Mouse (Mus musculus) hindbrain, embryonic 10.5 days (tissue): ENCODE results near the gene Kitl. TPM values are rescaled to one million over a fixed set of nuclear protein-coding genes. Genes with fewer than 3 reads are reported as not detected.

ENCODE experiments used
- DNase-seq: peaks from one replicate; pipeline ENCODE4 v3.0.0-alpha.2; 2017; ENCODE audit warnings: low spot score
- H3K27ac ChIP-seq: fragments of 300-500 bp; sonication (generic); 2 replicates; pipeline ENCODE4 v1.5.1; 2016; ENCODE audit warnings: mild to moderate bottlenecking, moderate library complexity
- H3K27me3 ChIP-seq: fragments of 300-500 bp; sonication (generic); 2 replicates; pipeline ENCODE4 v1.6.1; 2016; ENCODE audit warnings: mild to moderate bottlenecking; ENCODE audit not compliant: poor library complexity, insufficient read depth, severe bottlenecking
- H3K36me3 ChIP-seq: fragments of 300-500 bp; sonication (generic); 2 replicates; pipeline ENCODE4 v1.6.1; 2016; ENCODE audit warnings: mild to moderate bottlenecking, moderate library complexity
- H3K4me1 ChIP-seq: fragments of 300-500 bp; sonication (generic); replicated peaks from 2 replicates; pipeline ENCODE4 v1.6.1; 2016; ENCODE audit warnings: mild to moderate bottlenecking
- H3K4me3 ChIP-seq: fragments of 300-500 bp; sonication (generic); 2 replicates; pipeline ENCODE4 v1.5.1; 2016; ENCODE audit warnings: mild to moderate bottlenecking, moderate library complexity
- H3K9me3 ChIP-seq: fragments of 300-500 bp; sonication (generic); 2 replicates; pipeline ENCODE4 v1.6.1; 2016; ENCODE audit warnings: mild to moderate bottlenecking, moderate library complexity
- WGBS: fragments of 180-500 bp; shearing (Covaris S2); methylation state at CpG from one replicate; pipeline ENCODE4 v1.1.7; 2016; 5-methylcytosine and 5-hydroxymethylcytosine counted together
- polyA plus RNA-seq: library from polyadenylated mRNA; unstranded; fragments of >200 nt; fragmentation: Nextera tagmentation; extraction: Ambion mirVana; gene quantifications from 2 replicates; pipeline ENCODE4 v1.2.1, GENCODE M21; 2016

Gene Kitl
- polyA plus RNA-seq, 1 experiment from 2014 or later, result 12.1 TPM

DNA sequence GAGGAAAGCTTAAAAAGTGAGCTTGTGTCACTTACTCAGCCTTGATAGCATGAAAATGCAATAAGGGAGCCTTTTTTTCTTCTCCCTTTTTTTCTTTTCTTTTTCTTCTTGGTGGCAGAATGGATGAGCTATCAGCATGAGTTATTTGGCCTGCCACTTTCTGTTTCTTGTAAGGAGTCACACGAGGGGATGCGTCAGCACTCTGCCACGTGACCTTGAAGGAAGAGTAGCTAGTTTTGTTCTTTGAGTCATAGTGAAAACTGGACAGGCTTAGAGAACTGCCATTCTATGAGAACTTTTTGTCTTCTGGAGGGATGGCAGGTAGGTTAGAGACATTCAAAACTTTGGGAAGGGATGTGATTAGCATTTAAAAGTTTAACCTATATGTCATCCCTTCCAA lies 17.1 kb downstream of the Kitl start:
- Histone ChIP-seq H3K27me3 (peaks cover 5% of the 10 kb centered on the region; the same call in 1 of the 2 replicates), H3K4me3 (no peak overlapping the region), H3K9me3 (no peaks in the 10 kb centered on the region), H3K27ac (no peak overlapping the region), H3K36me3 (no peaks in the 10 kb centered on the region), H3K4me1 (peaks cover 14% of the 10 kb centered on the region; the same call in 1 of the 2 replicates)
- no peak for DNase-seq
- 79% methylated on average over 3 of the region's 3 CpGs for WGBS

DNA sequence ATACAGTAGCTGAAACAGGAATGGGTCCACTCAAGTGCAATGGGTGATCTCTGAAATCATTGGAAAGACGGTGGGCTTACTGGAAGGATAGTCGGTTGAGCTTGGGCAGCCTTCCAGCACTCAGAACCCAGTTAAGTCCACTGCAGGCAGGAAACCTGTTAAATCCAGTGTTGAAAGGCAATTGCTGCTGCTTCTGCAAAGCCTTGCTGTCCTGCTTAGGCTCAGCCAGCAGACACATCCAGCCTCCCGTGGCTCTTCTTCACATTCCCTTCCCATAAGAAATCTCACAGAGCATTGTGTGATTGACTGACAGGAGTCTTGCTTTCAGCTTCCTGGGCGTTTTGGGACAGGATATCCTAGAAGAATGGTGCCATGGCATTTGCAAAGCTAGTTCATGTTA lies 20.6 kb downstream of the Kitl start:
- DNase-seq, result no peak
- H3K9me3 ChIP-seq, result no peaks in the 10 kb centered on the region
- H3K4me3 ChIP-seq, result no peak overlapping the region
- 54% methylated on average over 4 of the region's 4 CpGs for WGBS
- no peak overlapping the region for H3K27ac ChIP-seq
- H3K27me3 ChIP-seq, result peaks cover 5% of the 10 kb centered on the region; the same call in 1 of the 2 replicates
- H3K36me3 ChIP-seq, result no peaks in the 10 kb centered on the region
- H3K4me1 ChIP-seq, result peaks cover 26% of the 10 kb centered on the region; the same call in 1 of the 2 replicates

DNA sequence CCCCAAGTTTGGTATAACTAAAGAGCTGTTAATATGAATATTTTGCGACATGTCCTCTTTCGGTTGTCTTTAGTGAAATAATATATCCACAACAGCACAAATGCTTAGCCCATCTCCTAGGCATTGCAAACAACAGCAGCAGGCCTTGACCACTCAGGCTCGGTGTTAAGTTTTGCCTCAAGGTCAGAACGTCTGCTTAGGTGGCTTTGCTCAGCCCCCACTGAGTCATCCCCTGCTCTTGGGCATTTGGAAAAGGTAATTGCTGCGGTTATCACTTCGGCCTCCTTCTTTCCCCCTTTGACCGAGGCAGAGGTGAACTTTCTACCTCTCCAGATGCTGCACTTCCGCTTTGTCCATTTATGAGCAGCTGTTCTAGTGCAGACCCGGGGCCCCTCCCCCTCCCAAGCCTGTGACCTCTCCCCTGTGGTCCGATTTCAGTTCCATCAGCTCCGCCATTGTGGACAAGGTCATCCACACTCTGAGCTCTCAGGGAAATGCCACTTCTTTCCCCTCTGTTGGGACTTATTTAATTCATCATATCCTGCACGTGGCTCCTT lies 23.0 kb downstream of the Kitl start:
- H3K4me3 ChIP-seq, result no peak overlapping the region
- WGBS, result 60% methylated on average over 12 of the region's 12 CpGs
- no peak overlapping the region for H3K27ac ChIP-seq
- H3K27me3 ChIP-seq, result no peaks in the 10 kb centered on the region
- H3K36me3 ChIP-seq, result no peaks in the 10 kb centered on the region
- peaks cover 18% of the 10 kb centered on the region; the same call in 1 of the 2 replicates for H3K4me1 ChIP-seq
- DNase-seq, result no peak
- no peaks in the 10 kb centered on the region for H3K9me3 ChIP-seq

DNA sequence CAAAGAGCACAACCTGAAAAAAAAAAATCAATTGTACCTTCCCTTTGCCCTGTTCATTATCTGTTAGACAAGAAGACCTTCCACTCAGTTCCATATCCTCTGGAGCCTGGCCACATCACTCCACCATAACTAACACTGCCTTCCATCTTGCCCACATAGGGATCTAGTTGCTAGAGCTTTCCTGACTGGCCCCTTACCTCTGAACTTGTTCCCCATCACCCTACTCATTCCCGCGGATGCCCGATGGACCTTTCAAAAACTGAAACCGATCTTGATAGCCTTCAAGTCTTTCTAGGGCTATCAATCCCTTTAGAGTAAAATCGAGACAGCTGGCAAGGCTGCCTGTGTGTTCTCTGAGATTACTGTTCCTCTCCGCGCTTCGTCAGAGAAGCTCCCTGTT lies 23.6 kb downstream of the Kitl start:
- DNase-seq, result no peak
- no peaks in the 10 kb centered on the region for H3K27me3 ChIP-seq
- H3K4me1 ChIP-seq, result peaks cover 18% of the 10 kb centered on the region; the same call in 1 of the 2 replicates
- H3K4me3 ChIP-seq, result no peak overlapping the region
- 92% methylated on average over 8 of the region's 8 CpGs for WGBS
- H3K9me3 ChIP-seq, result no peaks in the 10 kb centered on the region
- no peak overlapping the region for H3K27ac ChIP-seq
- no peaks in the 10 kb centered on the region for H3K36me3 ChIP-seq

DNA sequence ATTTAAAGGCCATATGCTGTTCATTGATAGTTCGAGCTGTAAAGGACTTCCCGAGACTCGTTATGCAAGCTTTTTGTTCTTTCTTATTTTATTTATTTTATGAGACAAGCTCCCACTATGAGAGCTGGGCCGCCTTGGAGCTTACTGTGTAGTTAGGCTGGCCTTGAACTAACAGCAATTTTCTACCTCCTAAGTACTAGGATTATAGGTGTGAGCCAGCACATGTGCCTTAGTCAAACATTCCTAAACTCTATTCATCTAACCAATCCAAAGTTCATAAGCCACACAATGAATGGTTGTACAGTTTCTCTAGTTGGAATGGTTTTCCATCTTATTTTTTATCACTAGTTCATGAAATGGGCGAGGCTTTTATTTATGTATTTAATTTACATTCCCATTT lies 28.3 kb downstream of the Kitl start:
- Histone ChIP-seq H3K27ac (no peak overlapping the region), H3K27me3 (no peaks in the 10 kb centered on the region), H3K4me3 (no peak overlapping the region), H3K9me3 (no peaks in the 10 kb centered on the region), H3K4me1 (peaks cover 6% of the 10 kb centered on the region; the same call in 1 of the 2 replicates), H3K36me3 (no peaks in the 10 kb centered on the region)
- WGBS, result 90% methylated on average over 5 of the region's 5 CpGs
- DNase-seq, result no peak

DNA sequence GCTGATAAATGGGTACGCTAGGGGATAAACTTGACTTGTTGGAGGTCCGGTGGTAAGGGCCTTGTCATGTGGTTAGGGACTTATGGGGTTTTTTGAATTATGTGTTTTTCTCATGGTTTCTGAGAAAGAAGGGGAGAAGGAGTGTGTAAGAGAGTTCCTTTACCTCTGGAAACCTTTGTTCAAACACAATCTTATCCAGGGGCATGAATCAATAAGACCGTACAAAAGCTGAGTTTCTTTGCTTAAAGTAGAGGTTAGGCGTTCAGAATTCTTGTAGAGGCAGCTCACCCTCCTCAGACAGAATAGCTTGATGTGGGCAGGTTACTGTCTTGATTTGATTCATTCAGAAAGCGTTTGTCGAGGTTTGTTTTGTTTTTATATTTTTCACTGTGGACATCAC lies 28.7 kb downstream of the Kitl start:
- WGBS, result 94% methylated on average over 6 of the region's 6 CpGs
- Histone ChIP-seq H3K27ac (no peak overlapping the region), H3K36me3 (no peaks in the 10 kb centered on the region), H3K4me3 (no peak overlapping the region), H3K27me3 (no peaks in the 10 kb centered on the region), H3K4me1 (0 out of 2 replicates have a peak, but pooled peaks cover 2% of the 10 kb centered on the region), H3K9me3 (no peaks in the 10 kb centered on the region)
- no peak for DNase-seq

DNA sequence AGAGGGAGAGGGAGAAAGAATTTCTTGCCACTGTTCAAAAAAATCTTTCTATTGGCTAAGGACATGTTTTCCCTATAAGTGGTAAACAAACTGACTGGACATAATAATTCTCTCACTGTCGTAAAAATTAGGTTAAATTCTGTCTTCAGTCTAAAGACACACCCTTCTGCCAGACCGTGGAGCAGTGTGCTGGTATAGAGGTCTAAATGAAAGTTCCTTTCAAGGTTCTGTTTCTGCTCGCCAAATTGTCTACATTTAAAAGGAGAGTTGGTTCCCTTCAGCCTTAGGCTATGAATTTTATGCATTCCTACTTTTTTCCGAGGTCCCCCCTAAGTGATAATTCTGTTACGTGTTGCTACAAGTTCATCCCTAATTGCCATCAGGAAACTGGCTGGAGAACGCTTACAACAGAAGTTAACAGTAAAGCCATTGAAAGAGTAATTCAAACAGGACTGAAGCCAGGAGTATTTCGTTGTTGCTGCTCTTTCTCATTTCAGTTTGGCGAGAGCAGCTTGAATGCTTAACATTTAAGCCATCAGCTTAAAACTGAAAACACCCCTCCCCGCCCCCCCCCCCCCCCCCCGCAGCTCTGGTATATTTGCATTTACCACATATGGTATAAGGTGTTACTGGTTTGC lies 35.8 kb downstream of the Kitl start:
- Histone ChIP-seq H3K4me3 (no peak overlapping the region), H3K9me3 (no peaks in the 10 kb centered on the region), H3K27ac (no peak overlapping the region), H3K36me3 (no peaks in the 10 kb centered on the region), H3K27me3 (no peaks in the 10 kb centered on the region), H3K4me1 (no peaks in the 10 kb centered on the region)
- 50% methylated on average over 10 of the region's 10 CpGs for WGBS
- no peak for DNase-seq

DNA sequence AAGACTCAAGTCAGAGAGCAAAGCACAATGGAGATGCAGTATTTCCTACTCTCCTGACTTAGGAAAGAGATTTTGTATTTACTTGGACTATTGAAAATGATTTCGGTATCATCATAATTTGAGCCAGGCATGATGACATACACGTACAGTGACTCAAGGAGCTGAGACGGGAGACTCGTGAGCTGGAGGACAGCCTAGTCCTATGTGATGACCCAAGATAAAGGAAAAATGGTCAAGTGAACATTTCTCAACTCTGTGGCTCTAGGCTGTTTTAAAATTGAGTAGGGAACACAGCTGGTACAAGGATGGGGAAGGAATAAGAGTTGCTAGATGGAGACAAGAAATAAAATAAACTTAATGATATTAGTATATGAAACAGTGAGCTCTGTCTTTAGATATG lies 37.0 kb downstream of the Kitl start:
- Histone ChIP-seq H3K9me3 (no peaks in the 10 kb centered on the region), H3K27me3 (no peaks in the 10 kb centered on the region), H3K27ac (no peak overlapping the region), H3K4me1 (no peaks in the 10 kb centered on the region), H3K36me3 (no peaks in the 10 kb centered on the region), H3K4me3 (no peak overlapping the region)
- DNase-seq, result no peak
- 92% methylated on average over 4 of the region's 4 CpGs for WGBS

DNA sequence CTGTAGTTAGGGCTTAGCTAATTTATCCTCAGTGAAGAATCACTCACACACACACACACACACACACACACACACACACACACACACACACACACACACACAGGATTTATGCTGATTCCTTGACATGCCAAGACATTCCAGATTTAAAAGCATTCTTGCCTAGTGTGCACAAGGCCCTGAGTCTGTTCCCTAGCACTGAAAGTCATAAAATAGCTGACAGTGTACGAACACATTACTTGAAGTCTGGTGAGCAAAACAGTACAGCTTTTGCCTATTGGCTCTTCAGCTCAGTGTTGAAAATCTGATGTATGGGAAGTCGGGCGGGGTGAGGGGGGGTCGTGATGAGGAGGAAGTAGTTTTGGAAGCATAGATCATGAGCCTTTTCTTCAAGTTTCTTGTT lies 37.5 kb downstream of the Kitl start:
- DNase-seq, result no peak
- H3K4me1 ChIP-seq, result no peaks in the 10 kb centered on the region
- 90% methylated on average over 4 of the region's 4 CpGs for WGBS
- H3K36me3 ChIP-seq, result no peaks in the 10 kb centered on the region
- no peaks in the 10 kb centered on the region for H3K9me3 ChIP-seq
- H3K27me3 ChIP-seq, result no peaks in the 10 kb centered on the region
- no peak overlapping the region for H3K27ac ChIP-seq
- no peak overlapping the region for H3K4me3 ChIP-seq

DNA sequence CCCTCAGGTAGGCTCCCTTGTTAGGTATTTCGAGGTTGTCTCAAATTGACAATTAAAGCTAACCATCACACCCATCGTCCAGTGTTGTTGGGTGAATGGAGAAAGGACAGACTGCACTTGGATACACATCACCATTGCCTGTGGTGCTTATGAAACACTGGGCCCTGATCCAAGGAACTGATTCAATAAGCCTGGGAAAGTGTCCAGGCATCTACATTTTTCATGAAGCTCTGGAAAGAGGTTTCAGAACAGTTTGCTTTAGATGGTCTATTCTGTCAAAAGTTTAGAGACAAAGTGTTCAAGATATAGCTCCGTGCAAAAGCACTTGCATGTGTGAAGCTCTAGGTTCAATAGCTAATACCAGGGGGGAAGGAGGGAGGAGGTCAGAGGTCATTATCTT lies 38.6 kb downstream of the Kitl start:
- H3K4me1 ChIP-seq, result no peaks in the 10 kb centered on the region
- no peaks in the 10 kb centered on the region for H3K9me3 ChIP-seq
- DNase-seq, result no peak
- H3K27ac ChIP-seq, result no peak overlapping the region
- H3K27me3 ChIP-seq, result no peaks in the 10 kb centered on the region
- no peak overlapping the region for H3K4me3 ChIP-seq
- no peaks in the 10 kb centered on the region for H3K36me3 ChIP-seq
- 90% methylated on average over 3 of the region's 3 CpGs for WGBS

DNA sequence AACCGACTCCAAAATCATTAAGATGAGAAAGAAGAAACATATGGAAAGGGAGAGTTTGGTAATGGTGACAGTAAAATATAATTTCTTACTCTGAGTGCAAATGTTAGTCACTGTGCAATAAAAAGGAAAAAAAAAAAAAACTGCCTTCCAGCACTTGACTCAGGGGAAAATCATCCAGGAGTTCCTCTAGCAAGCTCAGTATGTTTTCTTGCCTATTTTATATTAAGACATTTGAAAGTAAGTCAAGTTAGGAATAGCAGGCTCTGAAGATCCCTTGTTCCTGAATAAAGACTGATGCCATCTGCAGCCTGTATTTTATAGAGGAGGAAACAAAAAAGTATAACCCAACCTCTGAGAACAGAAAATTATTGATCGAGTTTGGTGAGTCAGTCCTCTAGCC lies 39.7 kb downstream of the Kitl start:
- no peaks in the 10 kb centered on the region for H3K4me1 ChIP-seq
- H3K36me3 ChIP-seq, result no peaks in the 10 kb centered on the region
- H3K27me3 ChIP-seq, result no peaks in the 10 kb centered on the region
- no peaks in the 10 kb centered on the region for H3K9me3 ChIP-seq
- no peak for DNase-seq
- WGBS, result 87% methylated on average over 2 of the region's 2 CpGs
- H3K4me3 ChIP-seq, result no peak overlapping the region
- H3K27ac ChIP-seq, result no peak overlapping the region

DNA sequence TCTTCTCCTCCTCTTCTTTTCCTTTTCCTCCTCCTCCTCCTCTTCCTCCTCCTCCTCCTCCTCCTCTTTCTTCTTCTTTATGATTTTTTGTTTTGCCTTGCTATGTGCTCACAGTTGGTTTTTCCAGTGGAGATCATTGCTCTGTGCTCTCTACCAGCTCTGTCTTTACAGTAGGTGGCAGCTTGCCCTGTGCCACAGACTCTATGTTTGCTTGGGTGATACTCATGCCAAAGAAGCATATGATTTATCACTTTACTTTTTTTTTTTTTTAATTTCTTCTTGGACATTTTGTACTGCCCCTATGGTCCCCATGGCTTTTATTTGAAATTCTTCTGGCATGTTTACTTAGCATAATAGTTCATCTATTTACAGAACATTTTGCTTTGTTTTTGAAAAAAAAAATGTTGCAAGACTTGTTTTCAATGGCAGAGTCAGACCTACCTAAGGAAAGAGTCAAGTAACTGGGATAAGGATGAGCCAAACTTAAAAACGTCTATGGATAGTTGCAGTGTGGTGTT lies 41.7 kb downstream of the Kitl start:
- Histone ChIP-seq H3K27ac (no peak overlapping the region), H3K4me1 (no peaks in the 10 kb centered on the region), H3K27me3 (no peaks in the 10 kb centered on the region), H3K4me3 (no peak overlapping the region), H3K36me3 (no peaks in the 10 kb centered on the region), H3K9me3 (no peaks in the 10 kb centered on the region)
- DNase-seq, result no peak
- WGBS, result 66% methylated on average over 1 of the region's 1 CpGs

DNA sequence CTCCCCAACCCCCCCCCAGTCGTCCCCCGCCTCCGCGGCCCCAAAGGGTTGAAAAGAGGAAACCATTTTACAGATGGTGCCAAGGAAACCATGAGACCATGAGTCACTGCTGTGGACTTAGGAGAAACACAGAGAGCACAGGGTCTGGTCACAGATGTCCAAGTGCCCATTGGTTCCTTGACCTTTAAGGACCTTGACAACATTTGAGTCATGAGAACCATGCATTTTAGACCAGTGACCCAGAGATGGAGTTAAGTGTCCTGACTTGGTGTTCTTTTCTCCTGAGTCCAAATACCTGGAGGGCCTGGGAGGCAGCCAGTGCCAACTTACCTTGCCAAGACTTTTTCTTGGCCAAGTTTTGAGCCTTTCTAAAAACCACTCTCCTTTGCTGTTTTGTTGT lies 43.9 kb downstream of the Kitl start:
- H3K9me3 ChIP-seq, result no peaks in the 10 kb centered on the region
- H3K27me3 ChIP-seq, result no peaks in the 10 kb centered on the region
- WGBS, result 88% methylated on average over 4 of the region's 4 CpGs
- no peak overlapping the region for H3K4me3 ChIP-seq
- H3K36me3 ChIP-seq, result no peaks in the 10 kb centered on the region
- H3K27ac ChIP-seq, result no peak overlapping the region
- DNase-seq, result no peak
- no peaks in the 10 kb centered on the region for H3K4me1 ChIP-seq
